Mouse (Mus musculus) right cerebral cortex, adult 2 months (tissue): ENCODE measurements around the gene Rabl3.

Experiments used
- DNase-seq, 2 experiments: peaks; one replicate each; pipeline ENCODE4 v3.0.0; 2021 to 2022; ENCODE audit warnings: low spot score in 2 of 2

Gene Rabl3

GRCm38 (mm10) chr16:37550266-37550665 lies 10.6 kb downstream of the Rabl3 start:
- no peak for DNase-seq

GRCm38 (mm10) chr16:37550981-37551380 lies 11.3 kb downstream of the Rabl3 start:
- no peak for DNase-seq

DNA sequence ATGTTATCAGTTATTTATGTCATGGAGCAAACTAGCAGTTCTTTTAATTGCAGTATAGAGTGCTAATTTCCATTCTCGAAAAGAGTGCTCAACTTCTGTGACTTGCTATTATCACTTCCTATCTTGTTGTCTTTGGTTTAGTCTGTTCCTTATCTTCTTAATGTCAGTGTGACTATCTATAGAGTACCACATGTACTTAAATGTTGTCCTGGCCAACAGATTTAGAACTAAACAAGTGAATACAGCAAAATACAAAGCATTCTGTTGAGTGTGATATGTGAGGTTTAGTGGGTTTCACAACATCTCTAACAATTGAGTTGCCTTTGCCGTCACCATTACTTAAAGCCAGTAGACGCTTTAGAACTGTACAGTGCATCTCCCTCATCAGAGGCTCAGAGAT lies 13.1 kb downstream of the Rabl3 start:
- DNase-seq: no peak

DNA sequence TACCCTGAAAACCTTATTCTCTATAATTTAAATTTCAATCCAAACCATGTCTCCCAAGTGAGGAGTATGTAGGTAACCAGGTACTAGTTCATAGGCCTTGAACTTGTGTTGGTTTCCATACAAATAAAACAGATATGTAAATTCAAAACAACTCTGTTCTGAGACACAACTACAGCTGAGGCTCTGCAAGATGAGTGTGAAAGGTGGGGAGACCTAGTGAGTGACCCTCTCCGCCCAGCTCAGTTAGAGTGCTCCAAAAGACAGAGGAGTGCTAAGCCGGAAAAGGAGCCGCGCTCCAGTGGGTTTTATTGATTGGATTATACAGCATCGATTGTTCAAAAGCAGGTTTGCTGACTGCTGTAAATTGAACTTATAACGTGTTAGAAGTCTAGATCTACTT lies 22.7 kb downstream of the Rabl3 start:
- DNase-seq: no peak

DNA sequence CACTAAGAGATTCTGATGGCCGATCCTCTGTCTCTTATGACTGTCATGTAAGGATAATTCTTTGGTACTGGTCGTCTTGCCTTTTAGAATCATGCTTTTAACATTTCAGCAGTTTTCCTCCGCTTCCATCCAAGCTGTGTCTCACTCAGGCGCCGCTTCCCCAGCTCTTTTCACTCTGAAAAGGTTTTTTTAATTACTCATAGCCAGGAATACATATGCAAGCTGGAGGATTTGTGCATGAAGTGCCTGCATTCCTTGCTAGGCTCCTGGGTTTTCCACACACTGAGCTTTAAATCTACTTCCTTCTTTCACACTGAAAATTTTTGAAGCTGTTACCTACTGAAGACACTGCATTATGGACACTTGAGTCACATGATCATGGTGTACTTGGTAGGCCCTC lies 23.3 kb downstream of the Rabl3 start:
- peak; percentile 33 to 38 for DNase-seq

DNA sequence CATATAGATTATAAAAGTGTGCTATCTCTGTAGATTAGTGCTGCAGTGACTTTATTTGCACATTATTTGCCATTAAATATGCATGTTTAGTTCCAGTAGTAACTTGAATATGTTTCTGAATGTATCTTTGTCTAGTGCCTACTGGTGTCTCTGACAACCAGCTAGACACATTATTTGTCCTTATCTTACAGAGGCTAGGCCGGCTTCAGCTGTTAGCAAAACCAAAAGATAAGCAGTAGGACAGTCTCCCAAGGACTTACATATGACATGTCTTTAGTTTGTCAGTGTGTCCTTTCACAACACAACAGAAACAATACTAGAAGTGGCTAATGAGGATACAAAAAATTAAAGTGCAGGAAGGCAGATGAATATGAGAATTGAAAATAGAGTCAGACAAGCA lies 25.4 kb downstream of the Rabl3 start:
- no peak for DNase-seq

DNA sequence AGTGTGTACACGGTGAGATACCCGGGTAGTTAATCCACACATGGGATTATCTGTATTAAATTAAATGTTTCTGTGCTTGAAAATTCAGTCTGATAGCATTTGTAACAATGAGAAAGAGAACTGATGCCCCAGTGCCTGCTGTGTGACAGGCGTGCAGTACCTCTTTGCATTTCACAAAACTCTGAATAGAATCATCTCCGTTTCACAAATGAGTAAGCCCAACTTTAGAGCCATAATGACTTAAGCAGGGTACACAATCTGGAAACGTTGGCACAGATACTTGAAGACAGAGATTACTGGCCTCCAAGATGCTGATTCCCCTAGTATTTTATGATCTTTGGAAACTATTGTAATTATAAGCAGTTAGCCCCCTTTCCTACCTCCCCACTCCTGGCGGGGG lies 26.4 kb downstream of the Rabl3 start:
- DNase-seq: no peak

- no peak for DNase-seq
Measured at GRCm38 (mm10) chr16:37567113-37568050, 27.7 kb downstream of the Rabl3 start.

GRCm38 (mm10) chr16:37571554-37571953 lies 31.9 kb downstream of the Rabl3 start:
- DNase-seq: no peak

- DNase-seq: no peak
Measured at GRCm38 (mm10) chr16:37572117-37572754, 32.6 kb downstream of the Rabl3 start.

GRCm38 (mm10) chr16:37573061-37573460 lies 33.4 kb downstream of the Rabl3 start:
- DNase-seq: no peak

DNA sequence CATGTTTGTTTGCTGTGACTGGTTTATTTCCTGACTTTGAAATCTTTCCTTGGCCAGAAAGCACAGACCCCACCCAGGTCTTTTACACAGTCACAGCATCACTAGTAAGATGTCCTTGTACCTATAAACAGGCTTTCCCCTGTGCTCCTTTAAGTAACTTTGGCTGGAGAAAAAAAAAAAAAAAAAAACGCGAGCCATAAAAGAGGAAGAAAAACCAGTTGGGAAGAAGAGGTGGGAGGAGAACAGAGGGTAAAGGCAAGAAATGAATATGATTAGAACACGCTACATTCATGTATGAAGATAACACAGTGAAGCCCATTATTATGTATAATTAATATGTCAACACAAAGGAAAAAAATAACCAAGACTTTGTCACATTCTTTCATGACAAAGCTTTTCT lies 35.6 kb downstream of the Rabl3 start:
- no peak for DNase-seq

DNA sequence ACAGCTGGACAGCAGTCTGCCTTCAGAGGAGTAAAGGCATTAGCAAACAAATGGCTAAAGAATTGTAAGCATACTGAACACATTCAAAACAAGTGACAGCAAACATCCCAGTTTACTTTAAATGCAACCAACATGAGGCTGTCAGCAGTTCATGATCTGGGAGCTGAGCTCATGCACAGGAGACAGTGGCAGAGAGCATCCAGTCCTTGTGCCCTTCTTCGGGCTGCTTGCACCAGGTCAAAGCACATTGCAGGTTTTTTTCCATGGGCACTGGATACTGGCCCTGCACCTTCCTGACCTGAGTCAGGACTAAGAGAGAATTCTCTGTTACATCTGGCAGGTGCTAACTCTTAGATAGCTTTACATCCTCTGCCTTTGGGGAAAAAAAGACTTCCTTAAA lies 39.9 kb downstream of the Rabl3 start:
- no peak for DNase-seq

GRCm38 (mm10) chr16:37579994-37580393 lies 40.3 kb downstream of the Rabl3 start, which contains the start of gene Hgd:
Gene Hgd, plus strand, starts transcription at chr16:37580153.
- no peak for DNase-seq

GRCm38 (mm10) chr16:37580651-37581050 lies 41.0 kb downstream of the Rabl3 start:
- DNase-seq: no peak

DNA sequence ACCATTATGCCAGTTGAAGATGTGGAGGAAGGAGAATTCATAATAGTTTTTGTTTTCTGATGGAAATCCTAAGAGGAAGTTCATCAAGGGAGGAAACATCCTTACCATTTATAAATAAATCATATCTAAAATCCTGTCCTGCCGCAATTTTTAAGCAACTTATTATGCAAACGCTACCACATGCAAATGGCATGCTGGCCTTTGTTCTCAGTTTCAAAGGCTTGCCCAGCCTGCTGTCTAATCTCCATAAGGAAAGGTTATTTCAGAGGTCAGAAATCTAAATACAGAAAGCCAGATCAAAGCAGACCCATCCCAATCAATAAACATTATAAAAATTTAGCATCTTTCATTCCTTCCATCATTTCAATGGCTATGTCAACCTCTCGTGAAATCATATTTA lies 42.2 kb downstream of the Rabl3 start:
- DNase-seq: no peak

- no peak for DNase-seq
Measured at GRCm38 (mm10) chr16:37583306-37583705, 43.6 kb downstream of the Rabl3 start.

- peak; percentile 30 to 46 for DNase-seq
Measured at GRCm38 (mm10) chr16:37583801-37584200, 44.1 kb downstream of the Rabl3 start.

DNA sequence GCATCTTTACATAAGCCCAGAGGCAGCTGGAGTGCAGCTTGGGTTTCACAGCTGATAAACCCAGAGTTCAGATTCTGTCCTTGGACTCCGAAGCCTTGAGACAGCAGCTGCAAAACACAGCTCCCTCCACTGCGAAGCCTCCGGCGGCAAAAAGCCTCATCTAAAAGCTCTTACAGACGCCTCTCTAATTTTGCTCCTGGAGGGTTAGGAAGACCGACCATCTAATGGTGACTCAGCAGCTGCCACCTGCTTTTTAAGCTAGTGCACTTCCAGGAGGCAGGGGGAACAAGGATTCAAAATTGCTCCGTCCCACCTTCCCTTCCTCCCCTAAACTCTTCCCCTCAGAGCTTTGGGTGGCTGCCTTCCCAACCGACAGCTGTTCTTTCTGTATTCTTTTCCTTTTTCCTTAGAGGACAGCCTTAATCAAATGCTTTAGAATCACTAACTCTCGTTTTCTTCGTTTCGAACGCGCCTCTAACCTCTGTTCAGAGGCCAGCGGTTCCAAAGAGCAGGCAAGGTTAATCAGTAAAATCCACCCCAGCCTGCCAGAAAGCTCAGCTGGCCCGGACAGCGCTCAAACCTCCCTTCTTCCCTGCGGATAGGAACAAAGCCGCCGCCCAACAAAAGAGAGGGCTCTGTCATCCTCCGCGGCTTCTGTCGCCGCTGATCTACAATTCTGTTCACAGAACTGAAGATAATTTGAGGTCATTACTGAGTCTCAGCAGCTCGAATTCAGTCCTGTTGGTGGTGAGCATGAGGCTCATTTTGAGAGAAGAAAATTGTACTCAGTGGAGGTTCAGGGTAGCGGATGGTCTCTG lies 44.7 kb downstream of the Rabl3 start:
- DNase-seq: peak; percentile 62 to 64

GRCm38 (mm10) chr16:37585129-37585563 lies 45.5 kb downstream of the Rabl3 start:
- no peak for DNase-seq

DNA sequence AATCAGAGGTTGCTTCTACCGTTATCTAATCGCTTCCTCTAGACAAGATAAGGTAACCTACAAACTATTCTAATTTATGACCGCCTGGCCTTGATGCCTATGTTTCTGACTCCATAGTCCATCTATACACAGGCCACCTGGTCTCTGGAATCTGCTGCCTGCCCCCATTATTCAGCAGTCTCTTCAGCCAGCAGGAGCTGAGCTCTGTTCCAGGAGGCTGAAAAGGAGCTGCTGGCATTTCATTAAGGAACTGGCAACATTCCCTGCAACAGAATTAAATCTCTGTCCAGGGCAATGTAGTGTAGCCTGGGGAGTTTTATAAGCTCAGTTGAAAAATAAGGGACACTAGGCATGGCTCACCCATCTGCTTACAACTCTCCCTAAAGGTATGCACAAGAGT lies 51.2 kb downstream of the Rabl3 start:
- DNase-seq: no peak

GRCm38 (mm10) chr16:37591551-37591950 lies 51.9 kb downstream of the Rabl3 start:
- no peak for DNase-seq
